Mouse (Mus musculus) kidney, adult 2 months (tissue): ENCODE results near the gene Gmfg.

Source experiments
- CTCF ChIP-seq: fragments of 200-500 bp; conservative IDR thresholded peaks from 2 replicates; pipeline ENCODE4 v1.5.1; 2011; ENCODE audit warnings: low read depth, mild to moderate bottlenecking, control low read depth, low read length, moderate library complexity, mixed read lengths; ENCODE audit not compliant: insufficient read depth, insufficient read length
- POLR2A ChIP-seq: fragments of 200-500 bp; IDR thresholded peaks from one replicate; pipeline ENCODE4 v1.6.1; 2011; ENCODE audit warnings: low read depth, low read length, control low read depth

- TF ChIP-seq CTCF (no peak), POLR2A (no peak)
Measured at GRCm38 (mm10) chr7:28440739-28441138, 3.5 kb downstream of the Gmfg start.
